Mouse (Mus musculus): ENCODE results near the gene Gstt4. TPM values are rescaled to one million over a fixed set of nuclear protein-coding genes. Genes with fewer than 3 reads are reported as not detected.
A peak's percentile ranks its signal among the peaks of the same experiment; 100 is the strongest.
"Not testable (repeated sequence)": the region's sequence is repeated elsewhere in the genome, so short reads cannot be mapped to it uniquely, and the experiment has no call there.

Gene Gstt4
- polyA plus RNA-seq, 1 experiment from 2014 or later, result not detected

DNA sequence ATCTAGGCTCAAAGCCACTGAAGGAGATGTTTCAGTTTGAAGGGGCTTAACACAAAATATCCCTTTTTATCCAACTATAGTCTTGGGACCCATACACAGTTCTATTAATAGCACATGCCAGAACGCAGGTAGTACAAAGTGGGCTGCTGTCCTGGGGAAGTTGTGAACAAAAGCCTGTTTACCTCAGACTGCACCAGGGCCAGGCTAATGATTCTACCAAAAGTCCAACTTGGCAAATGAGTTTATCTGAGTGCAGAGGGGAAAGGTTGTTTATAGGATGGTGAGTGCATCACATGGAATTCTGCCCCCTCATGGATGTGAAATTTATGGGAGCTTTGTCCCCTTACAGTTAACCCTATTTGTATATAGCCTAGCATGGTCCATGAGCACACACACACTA, 22.5 kb upstream of the Gstt4 start:
- Histone ChIP-seq H3K4me3 (ENCODE audit: low read depth, low read length) (no peak overlapping the region), H3K4me2 (ENCODE audit: low read depth, low read length) (no peak overlapping the region), H3K27ac (ENCODE audit: low read length) (peak overlapping the region; percentile 77), H3K9me3 (replicated peaks; ENCODE audit: control insufficient read depth, low read length) (no peaks in the 10 kb centered on the region), H3K36me3 (ENCODE audit: control insufficient read depth, insufficient read depth) (no peaks in the 10 kb centered on the region), H3K27me3 (ENCODE audit: control insufficient read depth, insufficient read depth, low read depth, low read length) (no peaks in the 10 kb centered on the region), H3K9ac (ENCODE audit: low read depth, low read length) (no peak overlapping the region), H3K4me1 (ENCODE audit: control insufficient read depth, low read depth, low read length) (peaks cover 24% of the 10 kb centered on the region)
- ATAC-seq (ENCODE audit: low read depth), result no peak
- 58% methylated on average over 1 of the region's 1 CpGs for WGBS (ENCODE audit: insufficient replicate concordance)

DNA sequence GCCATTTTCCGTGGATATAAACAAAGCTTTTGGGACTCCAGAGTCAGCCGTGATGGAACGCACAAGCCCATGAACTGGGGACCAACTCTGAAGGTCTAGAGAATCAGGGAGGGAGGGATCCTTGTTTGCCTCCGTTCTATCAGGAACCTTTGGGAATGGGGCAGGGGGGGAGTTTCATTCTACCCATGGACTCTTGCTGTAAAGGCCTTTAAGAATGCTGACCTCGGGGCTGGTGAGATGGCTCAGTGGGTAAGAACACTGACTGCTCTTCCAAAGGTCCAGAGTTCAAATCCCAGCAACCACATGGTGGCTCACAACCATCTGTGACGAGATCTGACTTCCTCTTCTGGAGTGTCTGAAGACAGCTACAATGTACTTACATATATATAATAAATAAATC, 21.6 kb upstream of the Gstt4 start:
- WGBS (ENCODE audit: insufficient replicate concordance), result 63% methylated on average over 6 of the region's 6 CpGs
- not testable (repeated sequence) for H3K9ac ChIP-seq (ENCODE audit: low read depth, low read length); ATAC-seq (ENCODE audit: low read depth); H3K27me3 ChIP-seq (ENCODE audit: control insufficient read depth, insufficient read depth, low read depth, low read length); H3K4me3 ChIP-seq (ENCODE audit: low read depth, low read length); H3K4me2 ChIP-seq (ENCODE audit: low read depth, low read length); H3K27ac ChIP-seq (ENCODE audit: low read length); H3K36me3 ChIP-seq (ENCODE audit: control insufficient read depth, insufficient read depth); H3K9me3 ChIP-seq (replicated peaks; ENCODE audit: control insufficient read depth, low read length)
- peaks cover 24% of the 10 kb centered on the region for H3K4me1 ChIP-seq (ENCODE audit: control insufficient read depth, low read depth, low read length)

DNA sequence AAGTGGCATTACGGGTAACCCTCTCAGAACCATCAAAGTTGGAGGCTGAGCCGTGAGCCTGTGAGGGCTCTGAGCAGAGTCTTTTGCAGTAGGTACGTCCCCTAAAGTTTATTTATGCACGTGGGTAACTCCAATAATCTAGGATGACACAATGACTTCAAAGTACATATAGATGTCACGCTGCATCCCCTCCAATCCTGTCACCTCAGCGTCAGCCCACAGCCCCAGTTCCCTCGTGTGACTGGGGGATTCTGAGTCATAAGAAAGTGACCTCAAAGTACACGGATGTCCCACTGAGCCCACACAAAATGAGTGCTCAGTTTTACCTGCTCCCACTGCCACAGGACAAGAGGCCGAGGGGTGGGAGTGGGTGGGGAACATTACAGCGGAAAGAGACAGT, 16.7 kb upstream of the Gstt4 start:
- Histone ChIP-seq H3K9ac (ENCODE audit: low read depth, low read length) (no peak overlapping the region), H3K9me3 (replicated peaks; ENCODE audit: control insufficient read depth, low read length) (no peaks in the 10 kb centered on the region), H3K27ac (ENCODE audit: low read length) (no peak overlapping the region), H3K27me3 (ENCODE audit: control insufficient read depth, insufficient read depth, low read depth, low read length) (peaks cover 6% of the 10 kb centered on the region), H3K36me3 (ENCODE audit: control insufficient read depth, insufficient read depth) (no peaks in the 10 kb centered on the region), H3K4me1 (ENCODE audit: control insufficient read depth, low read depth, low read length) (peaks cover 38% of the 10 kb centered on the region), H3K4me3 (ENCODE audit: low read depth, low read length) (no peak overlapping the region), H3K4me2 (ENCODE audit: low read depth, low read length) (no peak overlapping the region)
- WGBS (ENCODE audit: insufficient replicate concordance), result 73% methylated on average over 10 of the region's 10 CpGs
- ATAC-seq (ENCODE audit: low read depth), result no peak

DNA sequence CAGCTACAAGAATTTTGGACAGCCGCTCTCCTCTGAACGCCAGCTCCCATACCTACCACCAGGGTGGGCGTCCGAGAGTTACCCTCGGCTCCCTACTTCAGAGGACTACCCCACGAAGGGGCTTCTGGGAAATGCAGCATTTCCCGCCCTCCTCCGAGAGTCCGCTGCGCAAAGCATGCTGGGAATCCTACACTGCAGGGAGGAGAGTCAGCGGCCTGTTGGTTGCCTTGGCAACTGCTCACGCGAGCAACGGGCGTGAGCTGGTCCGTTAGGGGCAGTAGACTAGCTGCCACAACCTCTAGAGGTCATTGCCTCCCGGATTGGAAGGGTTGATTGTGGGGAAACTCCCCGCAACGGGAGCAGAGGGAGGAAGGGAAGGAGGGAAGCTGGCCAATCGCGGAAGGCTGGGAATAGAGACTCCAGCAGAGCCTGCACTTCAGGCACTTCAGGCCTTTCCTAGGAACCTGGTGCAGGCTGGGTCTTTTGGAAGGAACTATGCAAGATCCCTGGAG, 15.0 kb upstream of the Gstt4 start, which contains the start of gene Gstt2:
Gstt2 (minus strand) TSS at position 177 of the 512 bp plus-strand sequence.
- no peaks in the 10 kb centered on the region for H3K36me3 ChIP-seq (ENCODE audit: control insufficient read depth, insufficient read depth)
- peaks cover 14% of the 10 kb centered on the region for H3K27me3 ChIP-seq (ENCODE audit: control insufficient read depth, insufficient read depth, low read depth, low read length)
- ATAC-seq (ENCODE audit: low read depth), result peak; percentile 88
- H3K9ac ChIP-seq (ENCODE audit: low read depth, low read length), result peak within 1 kb of the TSS; percentile 85
- peak within 1 kb of the TSS; percentile 93 for H3K4me2 ChIP-seq (ENCODE audit: low read depth, low read length)
- no peaks in the 10 kb centered on the region for H3K9me3 ChIP-seq (replicated peaks; ENCODE audit: control insufficient read depth, low read length)
- peaks cover 47% of the 10 kb centered on the region for H3K4me1 ChIP-seq (ENCODE audit: control insufficient read depth, low read depth, low read length)
- peak within 1 kb of the TSS; percentile 77 for H3K4me3 ChIP-seq (ENCODE audit: low read depth, low read length)
- peak within 1 kb of the TSS; percentile 84 for H3K27ac ChIP-seq (ENCODE audit: low read length)
- WGBS (ENCODE audit: insufficient replicate concordance), result 0% methylated on average over 21 of the region's 21 CpGs

DNA sequence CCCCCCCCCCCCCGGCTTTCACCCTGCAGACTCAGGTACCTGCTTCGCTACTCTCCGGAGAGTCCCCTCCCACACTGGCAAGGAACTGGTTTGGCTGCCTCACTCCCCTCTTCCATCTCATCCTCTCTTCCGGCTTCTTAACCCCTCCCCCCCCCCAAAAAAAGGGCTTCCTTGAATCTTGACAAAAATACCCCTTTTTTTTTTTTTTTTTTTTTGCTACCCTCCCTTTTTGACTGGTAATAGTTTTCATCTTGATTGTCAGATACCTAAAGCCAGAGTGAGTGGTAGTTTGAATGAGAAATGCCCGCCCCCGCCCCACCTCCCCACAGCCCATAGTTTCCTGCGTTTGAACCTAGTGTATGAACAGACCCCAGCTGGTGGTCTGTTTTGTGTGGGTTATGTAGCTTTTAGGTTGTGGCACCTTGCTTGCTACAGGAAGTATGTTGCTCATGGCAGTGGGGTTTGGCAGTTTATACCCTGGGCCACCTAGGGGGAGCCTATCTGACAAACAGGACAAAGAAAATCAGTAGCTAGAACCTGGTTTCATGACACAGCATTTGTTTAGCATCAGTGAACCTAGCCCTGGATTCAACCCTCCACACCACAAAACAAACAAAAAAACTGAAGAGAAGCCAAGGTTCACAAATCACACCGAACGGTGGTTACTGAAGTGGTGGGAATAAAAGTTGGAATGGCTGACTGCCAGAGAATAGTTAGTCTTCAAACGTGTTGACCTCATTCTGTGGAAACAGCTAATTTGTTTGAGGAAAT, 13.6 kb upstream of the Gstt4 start:
- Histone ChIP-seq H3K9me3 (replicated peaks; ENCODE audit: control insufficient read depth, low read length) (no peaks in the 10 kb centered on the region), H3K4me2 (ENCODE audit: low read depth, low read length) (peak overlapping the region; percentile 93), H3K27me3 (ENCODE audit: control insufficient read depth, insufficient read depth, low read depth, low read length) (peaks cover 14% of the 10 kb centered on the region), H3K27ac (ENCODE audit: low read length) (peak overlapping the region; percentile 84), H3K4me3 (ENCODE audit: low read depth, low read length) (peak overlapping the region; percentile 63), H3K4me1 (ENCODE audit: control insufficient read depth, low read depth, low read length) (peaks cover 47% of the 10 kb centered on the region), H3K36me3 (ENCODE audit: control insufficient read depth, insufficient read depth) (no peaks in the 10 kb centered on the region), H3K9ac (ENCODE audit: low read depth, low read length) (peak overlapping the region; percentile 31; the same call in 1 of the 2 replicates)
- WGBS (ENCODE audit: insufficient replicate concordance), result 19% methylated on average over 8 of the region's 10 CpGs
- no peak for ATAC-seq (ENCODE audit: low read depth)

DNA sequence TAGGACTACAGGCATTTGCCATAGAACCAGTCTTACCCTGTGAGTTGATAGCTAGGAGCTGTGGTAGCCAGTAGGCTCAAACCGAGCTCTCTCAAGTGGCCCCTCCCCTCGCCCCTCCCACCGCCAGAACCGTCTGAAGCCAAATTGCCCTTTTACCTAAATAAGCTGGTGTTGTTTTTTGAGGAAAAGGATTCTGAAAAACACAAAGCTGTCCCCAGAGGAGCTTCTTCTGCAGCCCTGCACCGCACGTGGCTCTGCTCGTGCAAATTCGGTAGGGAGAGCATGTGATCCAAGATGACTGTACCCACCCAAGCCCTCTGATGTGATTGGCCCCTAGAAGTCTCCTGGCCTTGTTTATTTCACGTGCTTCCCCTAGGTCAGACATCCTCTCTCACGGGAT, 13.0 kb upstream of the Gstt4 start:
- peaks cover 14% of the 10 kb centered on the region for H3K27me3 ChIP-seq (ENCODE audit: control insufficient read depth, insufficient read depth, low read depth, low read length)
- H3K36me3 ChIP-seq (ENCODE audit: control insufficient read depth, insufficient read depth), result no peaks in the 10 kb centered on the region
- H3K4me1 ChIP-seq (ENCODE audit: control insufficient read depth, low read depth, low read length), result peaks cover 47% of the 10 kb centered on the region
- peak overlapping the region; percentile 63 for H3K4me3 ChIP-seq (ENCODE audit: low read depth, low read length)
- H3K4me2 ChIP-seq (ENCODE audit: low read depth, low read length), result peak overlapping the region; percentile 93
- peak overlapping the region; percentile 13; the same call in 1 of the 2 replicates for H3K9ac ChIP-seq (ENCODE audit: low read depth, low read length)
- peak; percentile 54 for ATAC-seq (ENCODE audit: low read depth)
- no peaks in the 10 kb centered on the region for H3K9me3 ChIP-seq (replicated peaks; ENCODE audit: control insufficient read depth, low read length)
- peak overlapping the region; percentile 84 for H3K27ac ChIP-seq (ENCODE audit: low read length)
- under 1% methylated on average over 10 of the region's 10 CpGs for WGBS (ENCODE audit: insufficient replicate concordance)

DNA sequence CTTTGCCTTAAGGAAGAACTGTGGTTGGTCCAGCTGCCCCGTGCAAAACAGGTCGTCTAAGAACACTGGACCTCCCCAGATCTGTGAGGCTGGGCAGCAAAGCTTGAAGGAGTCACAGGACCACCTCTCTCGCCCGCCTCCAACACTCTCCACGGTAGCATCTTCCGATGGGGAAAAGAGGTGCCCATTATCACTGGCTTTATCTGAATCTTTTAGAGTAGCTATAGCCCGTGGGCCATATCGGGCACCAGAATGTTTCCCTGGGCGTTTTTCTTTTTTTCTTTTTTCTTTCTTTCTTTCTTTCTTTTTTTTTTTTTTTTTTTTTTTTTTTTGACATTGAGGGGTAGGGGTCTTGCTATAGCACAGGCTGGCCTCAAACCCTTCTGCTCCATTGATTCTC, 12.4 kb upstream of the Gstt4 start:
- H3K9me3 ChIP-seq (replicated peaks; ENCODE audit: control insufficient read depth, low read length), result no peaks in the 10 kb centered on the region
- H3K9ac ChIP-seq (ENCODE audit: low read depth, low read length), result peak overlapping the region; percentile 64
- 5% methylated on average over 9 of the region's 9 CpGs for WGBS (ENCODE audit: insufficient replicate concordance)
- H3K36me3 ChIP-seq (ENCODE audit: control insufficient read depth, insufficient read depth), result no peaks in the 10 kb centered on the region
- H3K27ac ChIP-seq (ENCODE audit: low read length), result peak overlapping the region; percentile 84
- H3K4me3 ChIP-seq (ENCODE audit: low read depth, low read length), result peak overlapping the region; percentile 63
- peaks cover 14% of the 10 kb centered on the region for H3K27me3 ChIP-seq (ENCODE audit: control insufficient read depth, insufficient read depth, low read depth, low read length)
- ATAC-seq (ENCODE audit: low read depth), result no peak
- H3K4me1 ChIP-seq (ENCODE audit: control insufficient read depth, low read depth, low read length), result peaks cover 47% of the 10 kb centered on the region
- H3K4me2 ChIP-seq (ENCODE audit: low read depth, low read length), result peak overlapping the region; percentile 93

DNA sequence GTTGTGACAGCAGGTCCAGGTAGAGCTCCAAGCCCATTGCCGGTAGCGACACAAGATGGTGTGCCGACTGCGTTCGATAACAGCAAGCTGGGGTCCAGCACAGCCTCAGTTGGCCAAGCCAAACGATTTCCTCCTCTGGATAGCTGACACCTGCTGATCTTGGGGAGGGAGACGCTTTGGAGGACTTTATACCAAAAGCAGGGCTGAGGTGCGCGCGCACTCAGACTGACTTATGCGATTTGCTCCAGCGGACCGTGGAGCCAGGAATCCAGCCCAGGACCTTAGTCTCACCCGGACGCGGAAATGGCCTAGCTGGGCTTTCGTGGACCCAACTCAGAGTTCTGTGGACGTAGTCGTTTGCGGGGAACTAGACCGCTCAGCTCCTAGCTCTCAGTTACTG, 11.9 kb upstream of the Gstt4 start:
- Histone ChIP-seq H3K4me3 (ENCODE audit: low read depth, low read length) (peak overlapping the region; percentile 63), H3K9ac (ENCODE audit: low read depth, low read length) (peak overlapping the region; percentile 64), H3K9me3 (replicated peaks; ENCODE audit: control insufficient read depth, low read length) (no peaks in the 10 kb centered on the region), H3K36me3 (ENCODE audit: control insufficient read depth, insufficient read depth) (no peaks in the 10 kb centered on the region), H3K27me3 (ENCODE audit: control insufficient read depth, insufficient read depth, low read depth, low read length) (peaks cover 14% of the 10 kb centered on the region), H3K4me1 (ENCODE audit: control insufficient read depth, low read depth, low read length) (peaks cover 47% of the 10 kb centered on the region), H3K4me2 (ENCODE audit: low read depth, low read length) (peak overlapping the region; percentile 93), H3K27ac (ENCODE audit: low read length) (peak overlapping the region; percentile 75)
- ATAC-seq (ENCODE audit: low read depth), result no peak
- 2% methylated on average over 21 of the region's 21 CpGs for WGBS (ENCODE audit: insufficient replicate concordance)

DNA sequence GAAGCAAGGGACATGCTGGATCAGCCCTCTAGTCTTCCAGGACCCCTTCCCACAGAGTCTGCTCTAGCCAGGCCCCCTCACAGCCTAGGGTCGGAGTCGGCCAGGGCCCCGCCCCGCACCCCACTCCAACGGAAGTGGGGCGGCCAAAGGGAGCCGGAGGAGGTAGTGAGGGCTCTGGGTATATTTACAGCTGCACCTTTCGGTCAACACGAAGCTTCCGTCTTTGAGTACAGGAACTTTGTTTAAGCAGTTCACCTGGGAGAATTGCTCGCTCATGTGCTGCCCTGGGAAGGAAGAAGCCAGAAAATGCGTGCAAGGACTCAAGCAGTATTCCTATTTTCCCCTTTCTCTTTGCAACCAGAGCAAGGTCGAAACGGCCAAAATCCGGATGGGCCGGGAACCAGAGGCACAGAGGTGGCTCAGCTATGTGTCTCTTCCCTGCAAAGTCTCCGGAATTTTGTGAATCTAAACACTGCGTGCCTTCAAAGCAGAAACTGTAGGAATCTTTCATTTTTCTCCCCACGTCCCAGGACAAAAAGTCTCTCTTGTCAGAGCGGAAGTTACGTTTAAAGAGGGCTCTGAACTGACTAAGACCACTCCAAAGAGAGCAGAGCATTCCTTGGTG, 11.2 kb upstream of the Gstt4 start:
- peaks cover 47% of the 10 kb centered on the region for H3K4me1 ChIP-seq (ENCODE audit: control insufficient read depth, low read depth, low read length)
- ATAC-seq (ENCODE audit: low read depth), result no peak
- no peaks in the 10 kb centered on the region for H3K36me3 ChIP-seq (ENCODE audit: control insufficient read depth, insufficient read depth)
- 6% methylated on average over 21 of the region's 21 CpGs for WGBS (ENCODE audit: insufficient replicate concordance)
- no peaks in the 10 kb centered on the region for H3K9me3 ChIP-seq (replicated peaks; ENCODE audit: control insufficient read depth, low read length)
- H3K4me3 ChIP-seq (ENCODE audit: low read depth, low read length), result peak overlapping the region; percentile 63
- peak overlapping the region; percentile 75 for H3K27ac ChIP-seq (ENCODE audit: low read length)
- peak overlapping the region; percentile 64 for H3K9ac ChIP-seq (ENCODE audit: low read depth, low read length)
- peak overlapping the region; percentile 93 for H3K4me2 ChIP-seq (ENCODE audit: low read depth, low read length)
- peaks cover 14% of the 10 kb centered on the region for H3K27me3 ChIP-seq (ENCODE audit: control insufficient read depth, insufficient read depth, low read depth, low read length)

All from liver, embryonic 16.5 days (tissue).